ENCODE assay signal across 17 mouse cellular contexts in the genomic region with DNA sequence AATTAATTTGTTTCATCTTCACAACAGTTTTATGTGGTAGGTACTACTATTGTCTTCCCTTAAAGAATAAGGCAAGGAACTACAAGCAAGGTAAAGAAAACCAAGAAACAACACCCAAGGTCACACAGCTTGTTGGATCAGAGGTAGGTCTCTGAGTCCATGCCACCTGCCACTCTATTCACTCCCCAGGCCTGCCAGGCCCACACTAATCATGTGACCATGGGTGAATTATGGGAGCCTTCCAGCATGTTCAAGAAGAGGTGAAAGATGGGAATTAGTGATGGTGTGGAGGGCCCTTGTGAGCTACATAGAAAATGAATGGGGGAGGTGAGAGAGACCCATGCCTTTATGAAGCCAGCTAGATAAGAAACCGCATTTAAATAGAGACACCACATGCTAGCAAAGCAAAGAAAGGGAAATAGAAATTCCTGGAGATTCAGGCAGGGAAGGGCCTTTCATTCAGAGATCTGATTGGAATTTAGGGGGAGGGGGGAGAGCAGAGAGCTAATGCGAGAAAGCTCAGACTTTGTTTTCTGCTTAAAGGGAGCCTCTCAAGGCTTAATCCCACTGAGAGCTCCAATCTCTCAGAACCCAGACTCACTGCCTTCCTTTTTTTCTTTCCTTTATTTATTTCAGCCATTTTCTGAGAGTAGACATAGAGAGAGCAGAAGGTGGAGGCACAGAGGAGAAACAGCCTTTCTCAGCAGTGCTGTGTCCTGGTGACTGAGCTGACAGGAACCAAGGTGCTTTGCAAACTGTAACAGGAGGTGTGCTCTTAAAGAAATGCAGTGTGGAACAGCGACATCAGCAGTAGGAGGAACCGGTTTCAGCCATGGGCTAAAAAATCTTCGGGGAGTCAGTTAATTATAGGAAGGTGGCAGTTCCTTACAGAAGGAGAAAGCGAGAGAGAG.
DNase-seq lines count a peak whose midpoint lies in the region; ATAC-seq and TF ChIP-seq lines count a peak whose summit lies in the region.
"Had no signal": no experiment of that assay in that cellular context is flagged by ENCODE, and none has a peak within 500 bp of the region (broad histone marks: within the 10 kb centered on the region; RNA-seq: fewer than 3 reads in every experiment).

No protein-coding gene starts in this region.

- no peaks in the 10 kb centered on the region; the same call in 1 of the 2 replicates for H3K4me1 ChIP-seq in embryonic facial prominence, embryonic 11.5 days (ENCODE audit: control insufficient read depth, insufficient read depth, low read length)
- peaks cover 7% of the 10 kb centered on the region; the same call in 1 of the 2 replicates for H3K4me1 ChIP-seq in embryonic facial prominence, embryonic 10.5 days
- H3K4me1 ChIP-seq in ES-E14 (ENCODE audit: control insufficient read depth in 2 of 2, insufficient read depth in 2 of 2, low read length in 2 of 2, poor library complexity in 1 of 2), result peaks cover 0 to 4% of the 10 kb centered on the region in 2 experiments; a peak in 1 of 4 replicates
- H3K4me1 ChIP-seq in midbrain, embryonic 12.5 days, result peaks cover 20% of the 10 kb centered on the region
- H3K4me1 ChIP-seq: limb, embryonic 13.5 days had no signal

- ATAC-seq in embryonic facial prominence, embryonic 11.5 days (replicated peaks; ENCODE audit: insufficient number of reproducible peaks, low FRiP score, low TSS enrichment, low read depth), result no peak
- ATAC-seq in midbrain, embryonic 12.5 days (ENCODE audit: low FRiP score, low read depth), result peak; percentile 80
- ATAC-seq in megakaryocyte-erythroid progenitor cell, adult 5-6 weeks (replicated peaks; ENCODE audit: low FRiP score, low TSS enrichment, poor library complexity, severe bottlenecking), result no peak

- no peak overlapping the region for H3K4me3 ChIP-seq in embryonic facial prominence, embryonic 11.5 days (ENCODE audit: low read depth, low read length)
- H3K4me3 ChIP-seq in embryonic facial prominence, embryonic 10.5 days, result no peak overlapping the region
- no peak overlapping the region for H3K4me3 ChIP-seq in ES-E14 (ENCODE audit: insufficient read depth in 1 of 2, low read depth in 1 of 2, low read length in 2 of 2, poor library complexity in 1 of 2, severe bottlenecking in 1 of 2)
- H3K4me3 ChIP-seq in midbrain, embryonic 12.5 days, result no peak overlapping the region
- H3K4me3 ChIP-seq: limb, embryonic 13.5 days; myocyte had no signal

- H3K27me3 ChIP-seq in embryonic facial prominence, embryonic 11.5 days (ENCODE audit: control insufficient read depth, insufficient read depth, low read length), result no peaks in the 10 kb centered on the region
- no peaks in the 10 kb centered on the region for H3K27me3 ChIP-seq in embryonic facial prominence, embryonic 10.5 days (replicated peaks; ENCODE audit: low read depth, poor library complexity, severe bottlenecking)
- H3K27me3 ChIP-seq in midbrain, embryonic 12.5 days, result no peaks in the 10 kb centered on the region
- H3K27me3 ChIP-seq: CH12.LX had no signal

- no peaks in the 10 kb centered on the region for H3K9me3 ChIP-seq in embryonic facial prominence, embryonic 11.5 days (replicated peaks; ENCODE audit: control insufficient read depth, low read length)
- no peaks in the 10 kb centered on the region for H3K9me3 ChIP-seq in embryonic facial prominence, embryonic 10.5 days
- no peaks in the 10 kb centered on the region for H3K9me3 ChIP-seq in ES-E14 (ENCODE audit: control insufficient read depth, insufficient read depth, low read depth, low read length)
- H3K9me3 ChIP-seq in midbrain, embryonic 12.5 days, result no peaks in the 10 kb centered on the region
- H3K9me3 ChIP-seq: limb, embryonic 13.5 days had no signal

- in situ Hi-C loops in ES-E14 (cut with MboI; ENCODE audit: low sequenced_read_pairs in 2 of 2, unreplicated experiment in 2 of 2), result no loop called here

- DNase-seq in embryonic facial prominence, embryonic 11.5 days (ENCODE audit: low spot score), result peak; percentile 46
- no peak for DNase-seq in embryonic facial prominence, embryonic 10.5 days (ENCODE audit: low spot score)
- DNase-seq in ES-E14 (ENCODE audit: low read depth, low spot score), result peak; percentile 15
- peak; percentile 7 for DNase-seq in embryo, embryonic 9.5 days (ENCODE audit: extremely low spot score)
- DNase-seq in kidney, postnatal 14 days, result no peak
- DNase-seq in lung, adult 18-20 months, result no peak
- DNase-seq: adrenal gland, postnatal 14 days; cerebellum, postnatal 10 days; heart, postnatal 36 days; kidney, adult 11 months; kidney, postnatal 4 days had no signal

- no peaks in the 10 kb centered on the region for H3K36me3 ChIP-seq in embryonic facial prominence, embryonic 11.5 days (replicated peaks; ENCODE audit: control insufficient read depth, insufficient read depth, low read depth, low read length)
- no peaks in the 10 kb centered on the region for H3K36me3 ChIP-seq in embryonic facial prominence, embryonic 10.5 days (replicated peaks)
- H3K36me3 ChIP-seq in ES-E14 (ENCODE audit: control insufficient read depth, insufficient read depth, low read length, poor library complexity, severe bottlenecking), result no peaks in the 10 kb centered on the region
- no peaks in the 10 kb centered on the region for H3K36me3 ChIP-seq in midbrain, embryonic 12.5 days
- H3K36me3 ChIP-seq: limb, embryonic 13.5 days had no signal

- H3K27ac ChIP-seq in embryonic facial prominence, embryonic 11.5 days (replicated peaks; ENCODE audit: low read depth, low read length), result no peak overlapping the region
- H3K27ac ChIP-seq in embryonic facial prominence, embryonic 10.5 days (replicated peaks), result no peak overlapping the region
- H3K27ac ChIP-seq in ES-E14 (ENCODE audit: insufficient read depth, low read depth, low read length, poor library complexity, severe bottlenecking), result no peak overlapping the region
- H3K27ac ChIP-seq in midbrain, embryonic 12.5 days (replicated peaks), result peak overlapping the region; percentile 61
- H3K27ac ChIP-seq: limb, embryonic 13.5 days; macrophage had no signal

- H3K4me2 ChIP-seq in embryonic facial prominence, embryonic 11.5 days (ENCODE audit: low read depth, low read length), result no peak overlapping the region
- H3K4me2 ChIP-seq in midbrain, embryonic 12.5 days (replicated peaks), result peak overlapping the region; percentile 13; the same call in 1 of the 2 replicates
- H3K4me2 ChIP-seq: limb, embryonic 13.5 days had no signal

- no peak overlapping the region for H3K9ac ChIP-seq in embryonic facial prominence, embryonic 11.5 days (replicated peaks; ENCODE audit: low read length)
- no peak overlapping the region for H3K9ac ChIP-seq in ES-E14 (ENCODE audit: insufficient read depth, low read depth, low read length, poor library complexity, severe bottlenecking)
- no peak overlapping the region for H3K9ac ChIP-seq in midbrain, embryonic 12.5 days (replicated peaks)
- H3K9ac ChIP-seq: limb, embryonic 13.5 days had no signal

- 18% methylated on average over 6 of the region's 6 CpGs for WGBS in embryonic facial prominence, embryonic 11.5 days
- 14% methylated on average over 6 of the region's 6 CpGs for WGBS in embryonic facial prominence, embryonic 10.5 days
- 8% methylated on average over 6 of the region's 6 CpGs for WGBS in midbrain, embryonic 12.5 days

TF ChIP-seq in ES-E14, 5 proteins besides CTCF, POLR2A, EP300 and RAD21:
- TF ChIP-seq ZC3H11A (IDR thresholded peaks at IDR 0.05; ENCODE audit: borderline replicate concordance, low read depth, low read length) (no peak), MAFK (IDR thresholded peaks at IDR 0.05; ENCODE audit: insufficient read depth, low read depth, low read length) (no peak), HCFC1 (IDR thresholded peaks at IDR 0.05; ENCODE audit: borderline replicate concordance, insufficient read depth, low read length) (no peak), ZNF384 (IDR thresholded peaks at IDR 0.05; ENCODE audit: low read depth, low read length) (no peak), CHD2 (IDR thresholded peaks at IDR 0.05; ENCODE audit: low read depth, low read length) (no peak)
TF ChIP-seq in ES-E14: peak in this region for 0.

Comparison
In these comparisons a context has a peak if more than half of its experiments do, and no peak if none do; other contexts are left out.
1. DNase-seq: peak in embryonic facial prominence, embryonic 11.5 days (single experiment), ES-E14 (single experiment) and embryo, embryonic 9.5 days (single experiment); none in embryonic facial prominence, embryonic 10.5 days (single experiment), kidney, postnatal 14 days (single experiment) and lung, adult 18-20 months (0 of 2).